Mouse (Mus musculus): ENCODE measurements at regions not wholly inside any gene's neighbourhood (a gene's known extent, or its start where the extent isn't known, plus 50 kb on each side); places are given as distances from the start of the nearest gene placed in this dataset.

GRCm38 (mm10) chr2:115391575-115391974, 189.9 kb upstream of the BC052040 start:
- TF ChIP-seq CTCF (IDR thresholded peaks at IDR 0.05) (no peak), POLR2A (IDR thresholded peaks at IDR 0.05; ENCODE audit: insufficient read depth, low read depth, low read length) (no peak)

Data from heart, adult 2 months (tissue).